ENCODE assay signal across 15 mouse cellular contexts in genomic region chr2:52571339-52571968, GRCm38 (mm10).
DNase-seq lines count a peak whose midpoint lies in the region; ATAC-seq and TF ChIP-seq lines count a peak whose summit lies in the region.
"Had no signal": no experiment of that assay in that cellular context is flagged by ENCODE, and none has a peak within 500 bp of the region (broad histone marks: within the 10 kb centered on the region; RNA-seq: fewer than 3 reads in every experiment).

No protein-coding gene starts in this region.

- H3K27ac ChIP-seq in heart, embryonic 13.5 days (replicated peaks) = peak overlapping the region; percentile 85
- no peak overlapping the region for H3K27ac ChIP-seq in liver, embryonic 16.5 days (ENCODE audit: low read length)
- no peak overlapping the region for H3K27ac ChIP-seq in hindbrain, postnatal 0 days
- H3K27ac ChIP-seq: forebrain, embryonic 12.5 days; limb, embryonic 12.5 days; midbrain, embryonic 12.5 days had no signal

- no peaks in the 10 kb centered on the region for H3K9me3 ChIP-seq in heart, embryonic 13.5 days
- H3K9me3 ChIP-seq in liver, embryonic 16.5 days (replicated peaks; ENCODE audit: control insufficient read depth, low read length) = no peaks in the 10 kb centered on the region
- no peaks in the 10 kb centered on the region for H3K9me3 ChIP-seq in hindbrain, postnatal 0 days (ENCODE audit: low read length)
- H3K9me3 ChIP-seq: forebrain, embryonic 12.5 days; limb, embryonic 12.5 days; midbrain, embryonic 12.5 days had no signal

- ATAC-seq in heart, embryonic 13.5 days (ENCODE audit: extremely low read depth, insufficient number of reproducible peaks, low FRiP score, low TSS enrichment) = peak; percentile 79; the same call in 1 of the 2 replicates
- peak; percentile 84 for ATAC-seq in common myeloid progenitor, adult 5-6 weeks (replicated peaks; ENCODE audit: low read depth, poor library complexity, severe bottlenecking)
- peak; percentile 79 for ATAC-seq in liver, embryonic 16.5 days (ENCODE audit: low read depth)
- no peak for ATAC-seq in hindbrain, postnatal 0 days

- peak overlapping the region; percentile 36 for H3K4me2 ChIP-seq in heart, embryonic 13.5 days
- peak overlapping the region; percentile 36 for H3K4me2 ChIP-seq in liver, embryonic 16.5 days (ENCODE audit: low read depth, low read length)
- no peak overlapping the region for H3K4me2 ChIP-seq in hindbrain, postnatal 0 days (ENCODE audit: low read depth, low read length)
- H3K4me2 ChIP-seq: forebrain, embryonic 12.5 days; limb, embryonic 12.5 days; midbrain, embryonic 12.5 days had no signal

- no peak overlapping the region for H3K4me3 ChIP-seq in heart, embryonic 13.5 days
- H3K4me3 ChIP-seq in liver, embryonic 16.5 days (ENCODE audit: low read depth, low read length) = 0 out of 2 replicates have a peak overlapping the region, but pooled peaks have one; percentile 5
- no peak overlapping the region for H3K4me3 ChIP-seq in hindbrain, postnatal 0 days (ENCODE audit: low read length)
- H3K4me3 ChIP-seq: forebrain, embryonic 12.5 days; limb, embryonic 12.5 days; midbrain, embryonic 12.5 days had no signal

- WGBS in heart, embryonic 13.5 days = 20% methylated on average over 13 of the region's 13 CpGs
- WGBS in liver, embryonic 16.5 days (ENCODE audit: insufficient replicate concordance) = 21% methylated on average over 13 of the region's 13 CpGs
- 83% methylated on average over 13 of the region's 13 CpGs for WGBS in hindbrain, postnatal 0 days

- DNase-seq in heart, adult 18-20 months = no peak
- DNase-seq in thymus, postnatal 25 days = peak; percentile 44
- DNase-seq in layer of hippocampus, adult 11-12 months (ENCODE audit: low spot score) = no peak
- DNase-seq in hindbrain, postnatal 0 days (ENCODE audit: low spot score) = no peak
- DNase-seq in gastrocnemius, postnatal 25 days = no peak
- DNase-seq: adrenal gland, postnatal 25 days; embryo, embryonic 11 days; kidney, postnatal 10 days had no signal

- TF ChIP-seq CTCF in hindbrain, postnatal 0 days (IDR thresholded peaks at IDR 0.05; ENCODE audit: low read depth) = no peak

- H3K9ac ChIP-seq in heart, embryonic 13.5 days = 0 out of 2 replicates have a peak overlapping the region, but pooled peaks have one; percentile 28
- H3K9ac ChIP-seq in liver, embryonic 16.5 days (ENCODE audit: low read depth, low read length) = no peak overlapping the region
- no peak overlapping the region for H3K9ac ChIP-seq in hindbrain, postnatal 0 days (replicated peaks; ENCODE audit: low read length)
- H3K9ac ChIP-seq: forebrain, embryonic 12.5 days; limb, embryonic 12.5 days; midbrain, embryonic 12.5 days had no signal

- H3K36me3 ChIP-seq in heart, embryonic 13.5 days = no peaks in the 10 kb centered on the region
- no peaks in the 10 kb centered on the region for H3K36me3 ChIP-seq in liver, embryonic 16.5 days (ENCODE audit: control insufficient read depth, insufficient read depth)
- no peaks in the 10 kb centered on the region for H3K36me3 ChIP-seq in hindbrain, postnatal 0 days (ENCODE audit: insufficient read depth, low read length)
- H3K36me3 ChIP-seq: forebrain, embryonic 12.5 days; limb, embryonic 12.5 days; midbrain, embryonic 12.5 days had no signal

- no peaks in the 10 kb centered on the region for H3K27me3 ChIP-seq in heart, embryonic 13.5 days (replicated peaks)
- H3K27me3 ChIP-seq in liver, embryonic 16.5 days (ENCODE audit: control insufficient read depth, insufficient read depth, low read depth, low read length) = no peaks in the 10 kb centered on the region
- no peaks in the 10 kb centered on the region for H3K27me3 ChIP-seq in hindbrain, postnatal 0 days (ENCODE audit: insufficient read depth, low read length)
- H3K27me3 ChIP-seq: CH12.LX; forebrain, embryonic 12.5 days; limb, embryonic 12.5 days; midbrain, embryonic 12.5 days had no signal

- H3K4me1 ChIP-seq in heart, embryonic 13.5 days = peaks cover 35% of the 10 kb centered on the region
- H3K4me1 ChIP-seq in liver, embryonic 16.5 days (ENCODE audit: control insufficient read depth, low read depth, low read length) = peaks cover 12% of the 10 kb centered on the region
- no peaks in the 10 kb centered on the region for H3K4me1 ChIP-seq in hindbrain, postnatal 0 days (ENCODE audit: insufficient read depth, low read length)
- H3K4me1 ChIP-seq: forebrain, embryonic 12.5 days; limb, embryonic 12.5 days; midbrain, embryonic 12.5 days had no signal
